Mouse (Mus musculus): ENCODE results near the gene Olfr177.

DNA sequence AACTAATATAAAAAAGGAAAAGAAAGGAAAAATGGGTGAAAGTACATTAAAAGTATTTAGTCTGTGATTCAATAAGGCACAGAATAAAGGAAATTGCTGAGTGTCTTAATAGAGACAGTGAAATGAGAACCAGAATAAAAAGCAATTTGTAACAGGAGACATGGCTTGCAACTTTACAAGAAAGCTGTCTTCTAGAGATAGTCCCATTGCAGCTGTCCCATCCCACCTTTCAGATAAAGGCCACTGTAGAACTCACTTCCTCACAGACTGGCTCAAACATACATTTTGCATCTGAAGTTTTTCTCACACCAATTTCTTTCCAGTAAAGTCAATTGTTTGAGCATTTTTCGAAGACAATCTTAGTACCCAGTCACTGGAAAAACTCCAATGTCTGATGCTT lies 13.1 kb downstream of the Olfr177 start:
- TF ChIP-seq IRF4 (IDR thresholded peaks at IDR 0.05; ENCODE audit: low read depth, low read length), result no peak
- TF ChIP-seq PAX5 (IDR thresholded peaks at IDR 0.05; ENCODE audit: low read length), result no peak
- TF ChIP-seq CTCF (conservative IDR thresholded peaks at IDR 0.05 in 1 of 2, IDR thresholded peaks at IDR 0.05 in 1 of 2; ENCODE audit: low read depth in 2 of 2, low read length in 2 of 2), result no peak
- TF ChIP-seq POLR2A (IDR thresholded peaks at IDR 0.05; ENCODE audit: low read depth, low read length), result no peak

All from CH12.LX (cell line).